Mouse (Mus musculus) limb, embryonic 15.5 days (tissue): ENCODE data around the gene Sult6b2. TPM values are rescaled to one million over a fixed set of nuclear protein-coding genes. Genes with fewer than 3 reads are reported as not detected.

Experiments
- ATAC-seq: fragments of 200-750 bp; cut with Nextera tagmentation; 2 replicates; pipeline ENCODE4 v1.8.0; 2017; ENCODE audit warnings: low read depth, moderate TSS enrichment; ENCODE audit not compliant: insufficient number of reproducible peaks, low FRiP score, low TSS enrichment
- H3K27ac ChIP-seq: fragments of 300-500 bp; sonication (generic); 2 replicates; pipeline ENCODE4 v1.5.1; 2015; ENCODE audit warnings: moderate library complexity, mild to moderate bottlenecking, inconsistent platforms
- H3K27me3 ChIP-seq: fragments of 300-500 bp; sonication (generic); 2 replicates; pipeline ENCODE4 v1.6.1; 2015; ENCODE audit warnings: inconsistent platforms
- H3K36me3 ChIP-seq: fragments of 300-500 bp; sonication (generic); 2 replicates; pipeline ENCODE4 v1.6.1; 2015; ENCODE audit warnings: inconsistent platforms
- H3K4me1 ChIP-seq: fragments of 300-500 bp; sonication (generic); 2 replicates; pipeline ENCODE4 v1.6.1; 2015; ENCODE audit warnings: inconsistent platforms
- H3K4me2 ChIP-seq: fragments of 300-500 bp; sonication (generic); 2 replicates; pipeline ENCODE4 v1.6.1; 2015; ENCODE audit warnings: mild to moderate bottlenecking, inconsistent platforms
- H3K4me3 ChIP-seq: fragments of 300-500 bp; sonication (generic); 2 replicates; pipeline ENCODE4 v1.5.1; 2015; ENCODE audit warnings: mild to moderate bottlenecking, inconsistent platforms
- H3K9ac ChIP-seq: fragments of 300-500 bp; sonication (generic); 2 replicates; pipeline ENCODE4 v1.6.1; 2015; ENCODE audit warnings: inconsistent platforms
- H3K9me3 ChIP-seq: fragments of 300-500 bp; sonication (generic); 2 replicates; pipeline ENCODE4 v1.6.1; 2016; ENCODE audit warnings: inconsistent platforms
- WGBS: fragments of 180-500 bp; shearing (Covaris S2); methylation state at CpG from one replicate; pipeline ENCODE4 v1.1.7; 2015; 5-methylcytosine and 5-hydroxymethylcytosine counted together
- polyA plus RNA-seq: library from polyadenylated mRNA; unstranded; fragments of >200 nt; fragmentation: Nextera tagmentation; extraction: Ambion mirVana; gene quantifications from 2 replicates; pipeline ENCODE4 v1.2.1, GENCODE M21; 2015

The Sult6b2 gene
- polyA plus RNA-seq, 1 experiment from 2014 or later = 0.13 TPM

GRCm38 (mm10) chr6:142788042-142788987 lies 16.0 kb downstream of the Sult6b2 start:
- Histone ChIP-seq H3K27ac (no peak overlapping the region), H3K9me3 (no peaks in the 10 kb centered on the region), H3K4me1 (no peaks in the 10 kb centered on the region), H3K4me3 (no peak overlapping the region), H3K27me3 (no peaks in the 10 kb centered on the region), H3K4me2 (no peak overlapping the region), H3K9ac (no peak overlapping the region), H3K36me3 (no peaks in the 10 kb centered on the region)
- 44% methylated on average over 18 of the region's 18 CpGs for WGBS
- ATAC-seq = no peak

- no peaks in the 10 kb centered on the region for H3K4me1 ChIP-seq
- H3K9me3 ChIP-seq = no peaks in the 10 kb centered on the region
- no peak overlapping the region for H3K4me3 ChIP-seq
- ATAC-seq = no peak
- no peak overlapping the region for H3K9ac ChIP-seq
- 87% methylated on average over 21 of the region's 21 CpGs for WGBS
- H3K27me3 ChIP-seq = no peaks in the 10 kb centered on the region
- H3K36me3 ChIP-seq = no peaks in the 10 kb centered on the region
- no peak overlapping the region for H3K27ac ChIP-seq
- H3K4me2 ChIP-seq = no peak overlapping the region
Observed at GRCm38 (mm10) chr6:142786106-142786505, 18.2 kb downstream of the Sult6b2 start.

- Histone ChIP-seq H3K27me3 (no peaks in the 10 kb centered on the region), H3K36me3 (no peaks in the 10 kb centered on the region), H3K27ac (no peak overlapping the region), H3K4me2 (no peak overlapping the region), H3K9me3 (no peaks in the 10 kb centered on the region), H3K4me1 (no peaks in the 10 kb centered on the region), H3K9ac (no peak overlapping the region), H3K4me3 (no peak overlapping the region)
- 34% methylated on average over 4 of the region's 4 CpGs for WGBS
- ATAC-seq = no peak
Observed at GRCm38 (mm10) chr6:142785343-142785742, 19.0 kb downstream of the Sult6b2 start.

GRCm38 (mm10) chr6:142781286-142781685 lies 23.0 kb downstream of the Sult6b2 start:
- H3K4me2 ChIP-seq = no peak overlapping the region

GRCm38 (mm10) chr6:142780574-142781033 lies 23.7 kb downstream of the Sult6b2 start:
- Histone ChIP-seq H3K9me3 (no peaks in the 10 kb centered on the region), H3K27ac (no peak overlapping the region), H3K4me2 (no peak overlapping the region), H3K27me3 (no peaks in the 10 kb centered on the region), H3K4me1 (no peaks in the 10 kb centered on the region), H3K4me3 (no peak overlapping the region), H3K36me3 (peaks cover 7% of the 10 kb centered on the region; the same call in 1 of the 2 replicates), H3K9ac (no peak overlapping the region)
- 79% methylated on average over 4 of the region's 4 CpGs for WGBS
- no peak for ATAC-seq

More at GRCm38 (mm10) chr6:142781286-142781685, 23.0 kb downstream of the Sult6b2 start:
- no peaks in the 10 kb centered on the region for H3K27me3 ChIP-seq
- no peak overlapping the region for H3K27ac ChIP-seq
- WGBS = 54% methylated on average over 7 of the region's 7 CpGs
- no peak for ATAC-seq
- H3K9me3 ChIP-seq = no peaks in the 10 kb centered on the region
- H3K9ac ChIP-seq = no peak overlapping the region
- peaks cover under 1% of the 10 kb centered on the region; the same call in 1 of the 2 replicates for H3K36me3 ChIP-seq
- H3K4me3 ChIP-seq = no peak overlapping the region
- H3K4me1 ChIP-seq = no peaks in the 10 kb centered on the region

GRCm38 (mm10) chr6:142779812-142780573 lies 24.3 kb downstream of the Sult6b2 start:
- no peak for ATAC-seq

GRCm38 (mm10) chr6:142779045-142779811 lies 25.1 kb downstream of the Sult6b2 start:
- Histone ChIP-seq H3K36me3 (peaks cover 21% of the 10 kb centered on the region), H3K27ac (no peak overlapping the region), H3K4me2 (no peak overlapping the region), H3K4me1 (no peaks in the 10 kb centered on the region), H3K9me3 (no peaks in the 10 kb centered on the region), H3K4me3 (no peak overlapping the region), H3K27me3 (no peaks in the 10 kb centered on the region), H3K9ac (no peak overlapping the region)
- no peak for ATAC-seq
- whole genome bisulfite sequencing = 48% methylated on average over 11 of the region's 11 CpGs

More at GRCm38 (mm10) chr6:142779812-142780573, 24.3 kb downstream of the Sult6b2 start:
- H3K27ac ChIP-seq = no peak overlapping the region
- no peaks in the 10 kb centered on the region for H3K4me1 ChIP-seq
- no peaks in the 10 kb centered on the region for H3K9me3 ChIP-seq
- WGBS = 75% methylated on average over 14 of the region's 14 CpGs
- no peak overlapping the region for H3K4me2 ChIP-seq
- H3K36me3 ChIP-seq = peaks cover 13% of the 10 kb centered on the region
- no peak overlapping the region for H3K4me3 ChIP-seq
- no peaks in the 10 kb centered on the region for H3K27me3 ChIP-seq
- H3K9ac ChIP-seq = no peak overlapping the region

- 78% methylated on average over 4 of the region's 4 CpGs for WGBS
- H3K36me3 ChIP-seq = peaks cover 44% of the 10 kb centered on the region
- no peak for ATAC-seq
Observed at GRCm38 (mm10) chr6:142776935-142777334, 27.4 kb downstream of the Sult6b2 start.

GRCm38 (mm10) chr6:142773566-142773965 lies 30.7 kb downstream of the Sult6b2 start:
- Histone ChIP-seq H3K9ac (no peak overlapping the region), H3K9me3 (no peaks in the 10 kb centered on the region), H3K4me3 (no peak overlapping the region), H3K27ac (no peak overlapping the region), H3K27me3 (no peaks in the 10 kb centered on the region), H3K36me3 (peaks cover 73% of the 10 kb centered on the region), H3K4me1 (no peaks in the 10 kb centered on the region), H3K4me2 (no peak overlapping the region)
- 96% methylated on average over 5 of the region's 5 CpGs for WGBS
- no peak for ATAC-seq

More at GRCm38 (mm10) chr6:142776935-142777334, 27.4 kb downstream of the Sult6b2 start:
- no peaks in the 10 kb centered on the region for H3K4me1 ChIP-seq
- H3K27ac ChIP-seq = no peak overlapping the region
- no peaks in the 10 kb centered on the region for H3K9me3 ChIP-seq
- no peak overlapping the region for H3K4me2 ChIP-seq
- H3K4me3 ChIP-seq = no peak overlapping the region
- no peaks in the 10 kb centered on the region for H3K27me3 ChIP-seq
- no peak overlapping the region for H3K9ac ChIP-seq

- H3K9me3 ChIP-seq = no peaks in the 10 kb centered on the region
Observed at GRCm38 (mm10) chr6:142771643-142772042, 32.7 kb downstream of the Sult6b2 start.

GRCm38 (mm10) chr6:142769896-142770295 lies 34.4 kb downstream of the Sult6b2 start:
- H3K4me2 ChIP-seq = no peak overlapping the region
- H3K4me3 ChIP-seq = no peak overlapping the region
- H3K9me3 ChIP-seq = no peaks in the 10 kb centered on the region
- no peaks in the 10 kb centered on the region for H3K27me3 ChIP-seq
- no peak overlapping the region for H3K9ac ChIP-seq
- no peak overlapping the region for H3K27ac ChIP-seq
- WGBS = 87% methylated on average over 3 of the region's 3 CpGs
- peaks cover 92% of the 10 kb centered on the region for H3K36me3 ChIP-seq
- ATAC-seq = no peak
- no peaks in the 10 kb centered on the region for H3K4me1 ChIP-seq

More at GRCm38 (mm10) chr6:142771643-142772042, 32.7 kb downstream of the Sult6b2 start:
- no peak for ATAC-seq
- Histone ChIP-seq H3K4me3 (no peak overlapping the region), H3K36me3 (peaks cover 92% of the 10 kb centered on the region), H3K9ac (no peak overlapping the region), H3K27ac (no peak overlapping the region), H3K4me1 (no peaks in the 10 kb centered on the region), H3K4me2 (no peak overlapping the region), H3K27me3 (no peaks in the 10 kb centered on the region)
- WGBS = 92% methylated on average over 4 of the region's 4 CpGs
